Mouse (Mus musculus): ENCODE data around the gene Klk10. TPM values are rescaled to one million over a fixed set of nuclear protein-coding genes. Genes with fewer than 3 reads are reported as not detected.

The Klk10 gene
- polyA plus RNA-seq (2015; fragmentation: Nextera tagmentation; extraction: Ambion mirVana): 4.6 and 6.4 TPM in 2 replicates

GRCm38 (mm10) chr7:43780746-43781145 is at the start of gene Klk10:
TSS of gene Klk10 (plus strand) at chr7:43781035.
- Histone ChIP-seq H3K27ac (ENCODE audit: low read length) (no peak within 1 kb of the TSS), H3K4me3 (ENCODE audit: low read length) (no peak within 1 kb of the TSS)

GRCm38 (mm10) chr7:43747788-43748187 is 33.0 kb upstream of the Klk10 start:
- WGBS: 43% methylated on average over 1 of the region's 1 CpGs
- H3K4me1 ChIP-seq (replicated peaks; ENCODE audit: control insufficient read depth, insufficient read depth, low read length): peaks cover 3% of the 10 kb centered on the region; the same call in 1 of the 2 replicates
- no peak overlapping the region for H3K4me3 ChIP-seq (ENCODE audit: low read length)
- no peaks in the 10 kb centered on the region for H3K9me3 ChIP-seq (ENCODE audit: control insufficient read depth, low read length)
- no peaks in the 10 kb centered on the region for H3K27me3 ChIP-seq (ENCODE audit: control insufficient read depth, insufficient read depth, low read depth, low read length)
- ATAC-seq (ENCODE audit: low read depth): peak; percentile 57; the same call in 1 of the 2 replicates
- H3K36me3 ChIP-seq (ENCODE audit: control insufficient read depth, insufficient read depth, low read length): no peaks in the 10 kb centered on the region
- H3K27ac ChIP-seq (ENCODE audit: low read length): peak overlapping the region; percentile 13
- H3K9ac ChIP-seq (ENCODE audit: low read length): no peak overlapping the region
- no peak overlapping the region for H3K4me2 ChIP-seq (ENCODE audit: low read depth, low read length)

More at GRCm38 (mm10) chr7:43780746-43781145, at the start of gene Klk10:
- Histone ChIP-seq H3K9me3 (ENCODE audit: control insufficient read depth, low read length) (no peaks in the 10 kb centered on the region), H3K9ac (ENCODE audit: low read length) (no peak within 1 kb of the TSS), H3K4me1 (replicated peaks; ENCODE audit: control insufficient read depth, insufficient read depth, low read length) (peaks cover 3% of the 10 kb centered on the region), H3K36me3 (ENCODE audit: control insufficient read depth, insufficient read depth, low read length) (no peaks in the 10 kb centered on the region), H3K4me2 (ENCODE audit: low read depth, low read length) (no peak within 1 kb of the TSS), H3K27me3 (ENCODE audit: control insufficient read depth, insufficient read depth, low read depth, low read length) (no peaks in the 10 kb centered on the region)
- WGBS: 31% methylated on average over 5 of the region's 5 CpGs
- peak; percentile 7; the same call in 1 of the 2 replicates for ATAC-seq (ENCODE audit: low read depth)

- no peaks in the 10 kb centered on the region for H3K36me3 ChIP-seq (ENCODE audit: control insufficient read depth, insufficient read depth, low read length)
- H3K4me1 ChIP-seq (replicated peaks; ENCODE audit: control insufficient read depth, insufficient read depth, low read length): no peaks in the 10 kb centered on the region
- no peak overlapping the region for H3K4me3 ChIP-seq (ENCODE audit: low read length)
- no peak for ATAC-seq (ENCODE audit: low read depth)
- H3K9me3 ChIP-seq (ENCODE audit: control insufficient read depth, low read length): no peaks in the 10 kb centered on the region
- no peak overlapping the region for H3K4me2 ChIP-seq (ENCODE audit: low read depth, low read length)
- H3K27me3 ChIP-seq (ENCODE audit: control insufficient read depth, insufficient read depth, low read depth, low read length): no peaks in the 10 kb centered on the region
- no peak overlapping the region for H3K9ac ChIP-seq (ENCODE audit: low read length)
- no peak overlapping the region for H3K27ac ChIP-seq (ENCODE audit: low read length)
- WGBS: 60% methylated on average over 2 of the region's 2 CpGs
Observed at GRCm38 (mm10) chr7:43752806-43753205, 28.0 kb upstream of the Klk10 start.

DNA sequence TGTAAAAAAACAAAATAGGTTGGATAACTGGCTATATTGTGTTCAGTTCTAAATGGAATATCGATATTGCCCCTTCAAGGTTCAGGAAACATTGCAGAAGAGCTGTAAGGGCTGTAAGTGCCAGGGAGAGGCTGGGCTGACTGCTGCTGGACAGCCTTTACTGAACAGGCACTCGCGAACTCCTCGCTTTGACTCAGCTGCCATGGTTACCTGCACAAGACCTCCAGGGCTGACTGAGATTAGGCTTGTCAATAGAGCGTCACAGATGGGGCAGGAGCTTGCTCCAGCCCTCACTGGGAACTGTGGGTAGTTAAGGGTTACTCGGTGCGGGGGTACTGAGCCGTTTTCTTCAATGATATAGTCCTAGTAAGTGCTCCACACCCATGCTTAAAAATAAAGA is 14.4 kb upstream of the Klk10 start:
- Histone ChIP-seq H3K9ac (ENCODE audit: low read length) (no peak overlapping the region), H3K9me3 (ENCODE audit: control insufficient read depth, low read length) (no peaks in the 10 kb centered on the region), H3K4me1 (replicated peaks; ENCODE audit: control insufficient read depth, insufficient read depth, low read length) (no peaks in the 10 kb centered on the region), H3K4me3 (ENCODE audit: low read length) (no peak overlapping the region), H3K4me2 (ENCODE audit: low read depth, low read length) (no peak overlapping the region), H3K27me3 (ENCODE audit: control insufficient read depth, insufficient read depth, low read depth, low read length) (no peaks in the 10 kb centered on the region), H3K36me3 (ENCODE audit: control insufficient read depth, insufficient read depth, low read length) (no peaks in the 10 kb centered on the region), H3K27ac (ENCODE audit: low read length) (no peak overlapping the region)
- 36% methylated on average over 8 of the region's 8 CpGs for WGBS
- ATAC-seq (ENCODE audit: low read depth): no peak

GRCm38 (mm10) chr7:43768597-43768996 is 12.2 kb upstream of the Klk10 start, which contains the start of gene Klk12:
TSS of gene Klk12 (plus strand) at chr7:43768897.
- 78% methylated on average over 4 of the region's 4 CpGs for WGBS
- H3K27ac ChIP-seq (ENCODE audit: low read length): no peak within 1 kb of the TSS
- H3K27me3 ChIP-seq (ENCODE audit: control insufficient read depth, insufficient read depth, low read depth, low read length): no peaks in the 10 kb centered on the region
- H3K4me3 ChIP-seq (ENCODE audit: low read length): no peak within 1 kb of the TSS
- H3K36me3 ChIP-seq (ENCODE audit: control insufficient read depth, insufficient read depth, low read length): no peaks in the 10 kb centered on the region
- no peaks in the 10 kb centered on the region for H3K4me1 ChIP-seq (replicated peaks; ENCODE audit: control insufficient read depth, insufficient read depth, low read length)
- H3K9ac ChIP-seq (ENCODE audit: low read length): no peak within 1 kb of the TSS
- ATAC-seq (ENCODE audit: low read depth): no peak
- no peak within 1 kb of the TSS for H3K4me2 ChIP-seq (ENCODE audit: low read depth, low read length)
- H3K9me3 ChIP-seq (ENCODE audit: control insufficient read depth, low read length): no peaks in the 10 kb centered on the region

DNA sequence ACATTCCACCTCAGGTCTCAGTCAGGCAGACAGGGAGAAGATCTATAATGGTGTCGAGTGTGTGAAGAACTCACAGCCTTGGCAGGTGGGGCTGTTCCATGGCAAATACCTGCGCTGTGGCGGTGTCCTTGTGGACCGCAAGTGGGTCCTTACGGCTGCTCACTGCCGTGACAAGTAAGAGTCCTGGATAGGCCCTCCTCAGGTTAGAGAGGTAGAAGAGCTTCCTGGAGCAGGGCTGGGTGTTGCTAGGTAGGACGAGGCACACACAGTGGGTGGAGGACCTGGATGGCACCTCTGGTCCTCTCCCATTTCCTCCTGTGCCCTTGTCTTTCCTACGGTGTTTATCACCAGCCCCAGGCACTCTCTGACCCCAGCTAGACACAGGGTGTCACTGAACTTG is 11.2 kb upstream of the Klk10 start:
- Histone ChIP-seq H3K36me3 (ENCODE audit: control insufficient read depth, insufficient read depth, low read length) (no peaks in the 10 kb centered on the region), H3K4me3 (ENCODE audit: low read length) (no peak overlapping the region), H3K27me3 (ENCODE audit: control insufficient read depth, insufficient read depth, low read depth, low read length) (no peaks in the 10 kb centered on the region), H3K9me3 (ENCODE audit: control insufficient read depth, low read length) (no peaks in the 10 kb centered on the region), H3K9ac (ENCODE audit: low read length) (no peak overlapping the region), H3K4me2 (ENCODE audit: low read depth, low read length) (no peak overlapping the region), H3K4me1 (replicated peaks; ENCODE audit: control insufficient read depth, insufficient read depth, low read length) (no peaks in the 10 kb centered on the region), H3K27ac (ENCODE audit: low read length) (no peak overlapping the region)
- no peak for ATAC-seq (ENCODE audit: low read depth)
- 83% methylated on average over 8 of the region's 8 CpGs for WGBS

- Histone ChIP-seq H3K9ac (ENCODE audit: low read length) (no peak overlapping the region), H3K36me3 (ENCODE audit: control insufficient read depth, insufficient read depth, low read length) (no peaks in the 10 kb centered on the region), H3K4me1 (replicated peaks; ENCODE audit: control insufficient read depth, insufficient read depth, low read length) (no peaks in the 10 kb centered on the region), H3K4me2 (ENCODE audit: low read depth, low read length) (no peak overlapping the region), H3K4me3 (ENCODE audit: low read length) (no peak overlapping the region), H3K27ac (ENCODE audit: low read length) (no peak overlapping the region), H3K27me3 (ENCODE audit: control insufficient read depth, insufficient read depth, low read depth, low read length) (no peaks in the 10 kb centered on the region), H3K9me3 (ENCODE audit: control insufficient read depth, low read length) (no peaks in the 10 kb centered on the region)
- no peak for ATAC-seq (ENCODE audit: low read depth)
- WGBS: 91% methylated on average over 10 of the region's 10 CpGs
Observed at GRCm38 (mm10) chr7:43770701-43771100, 10.1 kb upstream of the Klk10 start.

GRCm38 (mm10) chr7:43771916-43772315 is 8.9 kb upstream of the Klk10 start:
- no peaks in the 10 kb centered on the region for H3K27me3 ChIP-seq (ENCODE audit: control insufficient read depth, insufficient read depth, low read depth, low read length)
- no peak overlapping the region for H3K27ac ChIP-seq (ENCODE audit: low read length)
- H3K36me3 ChIP-seq (ENCODE audit: control insufficient read depth, insufficient read depth, low read length): no peaks in the 10 kb centered on the region
- no peaks in the 10 kb centered on the region for H3K4me1 ChIP-seq (replicated peaks; ENCODE audit: control insufficient read depth, insufficient read depth, low read length)
- no peak for ATAC-seq (ENCODE audit: low read depth)
- H3K9ac ChIP-seq (ENCODE audit: low read length): no peak overlapping the region
- H3K4me2 ChIP-seq (ENCODE audit: low read depth, low read length): no peak overlapping the region
- WGBS: 88% methylated on average over 6 of the region's 6 CpGs
- no peaks in the 10 kb centered on the region for H3K9me3 ChIP-seq (ENCODE audit: control insufficient read depth, low read length)
- H3K4me3 ChIP-seq (ENCODE audit: low read length): no peak overlapping the region

DNA sequence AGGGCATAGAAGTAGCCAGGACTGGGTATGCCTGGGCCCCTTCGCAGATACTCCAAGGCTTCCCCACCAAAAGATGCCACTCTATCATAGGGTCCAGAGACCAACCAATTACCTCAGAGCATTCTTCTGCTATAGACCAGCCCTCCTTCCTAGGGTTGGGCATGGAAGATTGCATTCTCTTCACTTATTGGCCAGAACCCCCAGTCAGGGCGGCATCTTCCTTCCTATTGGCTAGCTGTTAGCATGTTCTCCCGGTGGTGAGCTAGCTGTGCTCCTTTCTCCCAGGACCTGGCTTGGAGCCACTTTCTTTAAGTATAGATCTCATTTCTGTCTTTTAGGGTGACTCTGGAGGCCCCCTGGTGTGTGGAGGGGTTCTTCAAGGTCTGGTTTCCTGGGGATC is 7.9 kb upstream of the Klk10 start:
- H3K9me3 ChIP-seq (ENCODE audit: control insufficient read depth, low read length): no peaks in the 10 kb centered on the region
- H3K4me1 ChIP-seq (replicated peaks; ENCODE audit: control insufficient read depth, insufficient read depth, low read length): no peaks in the 10 kb centered on the region
- ATAC-seq (ENCODE audit: low read depth): no peak
- no peak overlapping the region for H3K9ac ChIP-seq (ENCODE audit: low read length)
- no peak overlapping the region for H3K27ac ChIP-seq (ENCODE audit: low read length)
- no peak overlapping the region for H3K4me2 ChIP-seq (ENCODE audit: low read depth, low read length)
- no peak overlapping the region for H3K4me3 ChIP-seq (ENCODE audit: low read length)
- H3K27me3 ChIP-seq (ENCODE audit: control insufficient read depth, insufficient read depth, low read depth, low read length): no peaks in the 10 kb centered on the region
- 75% methylated on average over 3 of the region's 3 CpGs for WGBS
- H3K36me3 ChIP-seq (ENCODE audit: control insufficient read depth, insufficient read depth, low read length): no peaks in the 10 kb centered on the region

DNA sequence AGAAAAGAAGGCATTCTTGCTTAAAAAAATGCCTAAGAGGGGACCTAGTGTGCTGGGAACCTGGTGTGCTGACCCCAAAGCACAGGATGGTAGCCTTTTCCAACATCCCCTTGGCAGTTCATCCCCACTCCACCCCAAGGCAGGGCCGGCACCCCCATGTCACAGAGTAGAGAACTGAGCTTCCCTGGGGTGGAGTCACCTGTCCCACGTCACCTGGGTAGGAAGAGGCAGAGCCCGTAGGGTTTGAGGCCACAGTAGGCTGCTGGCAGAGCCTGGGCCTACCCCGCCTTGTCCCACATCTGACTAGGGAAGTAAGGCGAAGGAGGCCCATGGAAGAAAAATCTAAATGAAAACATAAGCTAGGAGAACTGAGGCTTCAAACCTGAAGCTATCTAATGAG is 6.5 kb upstream of the Klk10 start, which contains the start of gene Klk11:
TSS of gene Klk11 (plus strand) at position 241 of the 400 bp plus-strand sequence.
- H3K27me3 ChIP-seq (ENCODE audit: control insufficient read depth, insufficient read depth, low read depth, low read length): no peaks in the 10 kb centered on the region
- H3K4me3 ChIP-seq (ENCODE audit: low read length): no peak within 1 kb of the TSS
- no peaks in the 10 kb centered on the region for H3K36me3 ChIP-seq (ENCODE audit: control insufficient read depth, insufficient read depth, low read length)
- WGBS: 76% methylated on average over 5 of the region's 5 CpGs
- H3K4me2 ChIP-seq (ENCODE audit: low read depth, low read length): no peak within 1 kb of the TSS
- H3K4me1 ChIP-seq (replicated peaks; ENCODE audit: control insufficient read depth, insufficient read depth, low read length): no peaks in the 10 kb centered on the region
- ATAC-seq (ENCODE audit: low read depth): no peak
- no peak within 1 kb of the TSS for H3K9ac ChIP-seq (ENCODE audit: low read length)
- H3K27ac ChIP-seq (ENCODE audit: low read length): no peak within 1 kb of the TSS
- H3K9me3 ChIP-seq (ENCODE audit: control insufficient read depth, low read length): no peaks in the 10 kb centered on the region
